Mouse (Mus musculus): ENCODE results near the gene Cdc42ep2.

GRCm38 (mm10) chr19:5928104-5928503 lies 3.5 kb upstream of the Cdc42ep2 start:
- no peak for TF ChIP-seq CTCF (IDR thresholded peaks at IDR 0.05 in 2 of 3, conservative IDR thresholded peaks at IDR 0.05 in 1 of 3; ENCODE audit: control insufficient read depth in 1 of 3, insufficient read depth in 1 of 3, low read depth in 2 of 3, low read length in 3 of 3, poor library complexity in 1 of 3, severe bottlenecking in 1 of 3)
- no peak for TF ChIP-seq JUND (IDR thresholded peaks at IDR 0.05; ENCODE audit: low read depth, low read length)
- TF ChIP-seq USF2 (IDR thresholded peaks at IDR 0.05; ENCODE audit: borderline replicate concordance in 1 of 2, insufficient read depth in 1 of 2, low read depth in 1 of 2, low read length in 2 of 2) = no peak
- TF ChIP-seq MAFK (IDR thresholded peaks at IDR 0.05; ENCODE audit: borderline replicate concordance, low read depth, low read length) = no peak
- TF ChIP-seq ELF1 (IDR thresholded peaks at IDR 0.05; ENCODE audit: low read depth, low read length) = no peak
- no peak for TF ChIP-seq HCFC1 (IDR thresholded peaks at IDR 0.05; ENCODE audit: low read depth, low read length)
- TF ChIP-seq KAT2A (conservative IDR thresholded peaks at IDR 0.05; ENCODE audit: low read depth, low read length) = no peak
- no peak for TF ChIP-seq ZKSCAN1 (IDR thresholded peaks at IDR 0.05; ENCODE audit: low read depth, low read length)
- no peak for TF ChIP-seq E2F4 (IDR thresholded peaks at IDR 0.05; ENCODE audit: borderline replicate concordance, low read depth, low read length)
